Mouse (Mus musculus): Measurements from ENCODE around the gene Cep170b. TPM values are rescaled to one million over a fixed set of nuclear protein-coding genes. Genes with fewer than 3 reads are reported as not detected.
A peak's percentile ranks its signal among the peaks of the same experiment; 100 is the strongest.

Gene Cep170b
- polyA plus RNA-seq, 1 experiment: 28.8 TPM

- peak overlapping the region; percentile 78 for H3K4me3 ChIP-seq (ENCODE audit: control insufficient read depth, low read depth, low read length)
- no peaks in the 10 kb centered on the region for H3K27me3 ChIP-seq (ENCODE audit: control insufficient read depth, insufficient read depth, low read length)
- TF ChIP-seq CTCF (IDR thresholded peaks at IDR 0.05; ENCODE audit: control insufficient read depth, insufficient read depth, insufficient replicate concordance, low read depth, low read length) (peak; percentile 69; the same call in 1 of the 2 replicates), POLR2A (IDR thresholded peaks at IDR 0.05; ENCODE audit: control insufficient read depth, low read depth, low read length) (no peak)
- no peaks in the 10 kb centered on the region for H3K36me3 ChIP-seq (ENCODE audit: control insufficient read depth, insufficient read depth, low read length)
- peak overlapping the region; percentile 18 for H3K27ac ChIP-seq (ENCODE audit: control insufficient read depth, insufficient read depth, low read depth, low read length)
- H3K4me1 ChIP-seq (ENCODE audit: control insufficient read depth, insufficient read depth, low read length): peaks cover 43% of the 10 kb centered on the region
Measured at GRCm38 (mm10) chr12:112675245-112676035, 44.8 kb upstream of the Cep170b start.

- TF ChIP-seq CTCF (IDR thresholded peaks at IDR 0.05; ENCODE audit: control insufficient read depth, insufficient read depth, insufficient replicate concordance, low read depth, low read length) (no peak), POLR2A (IDR thresholded peaks at IDR 0.05; ENCODE audit: control insufficient read depth, low read depth, low read length) (no peak)
- H3K4me1 ChIP-seq (ENCODE audit: control insufficient read depth, insufficient read depth, low read length): peaks cover 44% of the 10 kb centered on the region
- H3K36me3 ChIP-seq (ENCODE audit: control insufficient read depth, insufficient read depth, low read length): no peaks in the 10 kb centered on the region
- H3K27me3 ChIP-seq (ENCODE audit: control insufficient read depth, insufficient read depth, low read length): no peaks in the 10 kb centered on the region
- no peak overlapping the region for H3K4me3 ChIP-seq (ENCODE audit: control insufficient read depth, low read depth, low read length)
- no peak overlapping the region for H3K27ac ChIP-seq (ENCODE audit: control insufficient read depth, insufficient read depth, low read depth, low read length)
Measured at GRCm38 (mm10) chr12:112677076-112677475, 43.2 kb upstream of the Cep170b start.

DNA sequence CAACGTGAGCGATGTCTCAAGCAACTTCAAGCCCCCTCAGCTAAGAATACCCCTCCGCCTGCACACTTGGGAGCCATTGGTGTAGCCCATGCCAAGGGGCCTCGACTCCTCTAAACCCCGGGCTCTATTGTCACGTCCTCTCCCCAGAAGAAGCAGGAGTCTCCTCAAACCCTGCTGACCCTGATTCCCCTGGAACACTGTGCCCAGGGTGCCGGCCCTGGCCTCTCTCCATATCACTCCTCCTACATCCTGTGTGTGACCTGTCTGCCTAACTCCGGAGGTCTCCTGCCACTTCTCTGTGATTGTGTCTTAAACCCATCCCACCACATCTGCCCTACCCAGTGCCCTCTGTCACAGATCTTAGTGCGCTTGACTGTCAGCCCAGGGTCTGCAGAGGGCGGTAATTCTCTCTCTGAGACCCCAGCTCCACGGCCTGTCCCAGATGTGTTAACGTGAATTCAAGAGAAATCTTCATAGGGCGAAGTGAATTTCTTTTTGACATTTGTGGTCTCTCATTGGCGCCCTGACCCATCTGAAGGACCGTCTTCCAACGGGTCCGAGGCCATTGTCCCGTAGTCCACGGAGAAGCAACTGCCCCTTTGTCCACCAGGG is 42.2 kb upstream of the Cep170b start:
- Histone ChIP-seq H3K4me1 (ENCODE audit: control insufficient read depth, insufficient read depth, low read length) (peaks cover 40% of the 10 kb centered on the region), H3K36me3 (ENCODE audit: control insufficient read depth, insufficient read depth, low read length) (no peaks in the 10 kb centered on the region), H3K4me3 (ENCODE audit: control insufficient read depth, low read depth, low read length) (peak overlapping the region; percentile 77), H3K27ac (ENCODE audit: control insufficient read depth, insufficient read depth, low read depth, low read length) (no peak overlapping the region), H3K27me3 (ENCODE audit: control insufficient read depth, insufficient read depth, low read length) (no peaks in the 10 kb centered on the region)
- TF ChIP-seq CTCF (IDR thresholded peaks at IDR 0.05; ENCODE audit: control insufficient read depth, insufficient read depth, insufficient replicate concordance, low read depth, low read length): no peak
- TF ChIP-seq POLR2A (IDR thresholded peaks at IDR 0.05; ENCODE audit: control insufficient read depth, low read depth, low read length): no peak

- Histone ChIP-seq H3K4me3 (ENCODE audit: control insufficient read depth, low read depth, low read length) (peak within 1 kb of the TSS; percentile 77), H3K36me3 (ENCODE audit: control insufficient read depth, insufficient read depth, low read length) (no peaks in the 10 kb centered on the region), H3K27ac (ENCODE audit: control insufficient read depth, insufficient read depth, low read depth, low read length) (no peak within 1 kb of the TSS), H3K27me3 (ENCODE audit: control insufficient read depth, insufficient read depth, low read length) (no peaks in the 10 kb centered on the region), H3K4me1 (ENCODE audit: control insufficient read depth, insufficient read depth, low read length) (peaks cover 36% of the 10 kb centered on the region)
- TF ChIP-seq CTCF (IDR thresholded peaks at IDR 0.05; ENCODE audit: control insufficient read depth, insufficient read depth, insufficient replicate concordance, low read depth, low read length) (no peak; the same call in 1 of the 2 replicates), POLR2A (IDR thresholded peaks at IDR 0.05; ENCODE audit: control insufficient read depth, low read depth, low read length) (no peak)
Measured at GRCm38 (mm10) chr12:112678555-112679026, 41.7 kb upstream of the Cep170b start, which contains the start of gene Zbtb42. Gene Zbtb42, plus strand, starts transcription at chr12:112678828.

DNA sequence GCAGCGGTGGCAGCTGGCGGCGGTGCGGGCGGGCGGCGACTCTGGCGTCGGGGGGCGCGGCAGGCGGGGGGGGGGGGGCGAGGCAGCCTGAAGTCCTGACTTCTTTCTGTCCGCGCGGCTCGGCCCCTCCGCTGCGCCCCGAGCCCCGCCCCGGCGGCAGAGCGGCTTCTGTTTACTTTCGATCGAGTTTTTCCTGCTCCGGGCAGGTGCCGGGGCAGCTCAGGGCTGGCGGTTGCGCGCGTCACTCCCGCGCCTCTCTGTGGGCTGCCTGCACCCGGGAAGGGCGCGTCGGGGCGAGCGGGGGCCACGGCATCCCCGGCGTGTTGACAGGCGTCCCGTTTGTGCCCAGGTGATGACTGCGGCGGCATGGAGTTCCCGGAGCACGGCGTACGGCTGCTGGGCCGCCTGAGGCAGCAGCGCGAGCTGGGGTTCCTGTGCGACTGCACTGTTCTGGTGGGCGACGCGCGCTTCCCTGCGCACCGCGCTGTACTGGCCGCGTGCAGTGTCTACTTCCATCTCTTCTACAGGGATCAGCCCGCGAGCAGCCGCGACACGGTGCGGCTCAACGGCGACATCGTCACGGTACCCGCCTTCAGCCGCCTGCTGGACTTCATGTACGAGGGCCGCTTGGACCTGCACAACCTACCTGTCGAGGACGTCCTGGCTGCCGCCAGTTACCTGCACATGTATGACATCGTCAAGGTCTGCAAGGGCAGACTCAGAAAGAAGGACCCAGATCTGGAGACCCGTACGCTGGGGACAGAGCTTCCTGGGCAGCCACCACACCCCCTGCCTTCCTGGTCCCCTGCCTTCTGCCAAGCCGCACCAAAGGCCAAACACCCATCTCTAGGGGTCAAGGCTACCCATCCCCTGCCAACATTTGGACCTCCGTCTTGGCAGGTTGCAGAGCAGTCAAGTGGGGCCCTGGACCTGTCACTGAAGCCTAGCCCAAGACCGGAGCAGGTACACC is 40.9 kb upstream of the Cep170b start:
- Histone ChIP-seq H3K27ac (ENCODE audit: control insufficient read depth, insufficient read depth, low read depth, low read length) (no peak overlapping the region), H3K27me3 (ENCODE audit: control insufficient read depth, insufficient read depth, low read length) (no peaks in the 10 kb centered on the region), H3K4me1 (ENCODE audit: control insufficient read depth, insufficient read depth, low read length) (peaks cover 35% of the 10 kb centered on the region), H3K4me3 (ENCODE audit: control insufficient read depth, low read depth, low read length) (peak overlapping the region; percentile 77), H3K36me3 (ENCODE audit: control insufficient read depth, insufficient read depth, low read length) (no peaks in the 10 kb centered on the region)
- TF ChIP-seq CTCF (IDR thresholded peaks at IDR 0.05; ENCODE audit: control insufficient read depth, insufficient read depth, insufficient replicate concordance, low read depth, low read length) (no peak), POLR2A (IDR thresholded peaks at IDR 0.05; ENCODE audit: control insufficient read depth, low read depth, low read length) (no peak; the same call in 1 of the 2 replicates)

DNA sequence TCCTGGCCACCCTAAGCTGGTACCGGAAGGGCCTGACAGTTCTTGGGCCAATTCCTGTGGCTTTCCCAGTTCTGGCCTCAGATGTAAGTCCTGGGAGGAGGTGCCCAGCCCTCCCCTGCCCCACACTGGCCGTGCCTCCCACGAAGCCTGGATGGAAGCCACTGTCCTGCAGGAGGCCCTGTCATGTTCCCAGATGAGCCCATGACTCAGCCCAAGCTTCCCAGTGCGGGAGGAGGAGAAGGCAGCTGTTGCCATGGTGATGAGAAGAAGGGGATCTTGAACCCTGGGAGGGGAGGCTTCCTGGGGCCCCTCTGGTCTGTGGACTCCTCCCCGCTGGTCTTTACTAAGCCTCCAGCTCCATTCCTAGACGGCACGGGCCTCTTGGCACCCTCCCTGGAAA is 36.9 kb upstream of the Cep170b start:
- Histone ChIP-seq H3K4me1 (ENCODE audit: control insufficient read depth, insufficient read depth, low read length) (peaks cover 16% of the 10 kb centered on the region), H3K36me3 (ENCODE audit: control insufficient read depth, insufficient read depth, low read length) (no peaks in the 10 kb centered on the region), H3K27ac (ENCODE audit: control insufficient read depth, insufficient read depth, low read depth, low read length) (no peak overlapping the region), H3K4me3 (ENCODE audit: control insufficient read depth, low read depth, low read length) (no peak overlapping the region), H3K27me3 (ENCODE audit: control insufficient read depth, insufficient read depth, low read length) (no peaks in the 10 kb centered on the region)
- TF ChIP-seq POLR2A (IDR thresholded peaks at IDR 0.05; ENCODE audit: control insufficient read depth, low read depth, low read length) (no peak), CTCF (IDR thresholded peaks at IDR 0.05; ENCODE audit: control insufficient read depth, insufficient read depth, insufficient replicate concordance, low read depth, low read length) (no peak)

Measured in testis, adult 2 months (tissue).